Mouse (Mus musculus) liver, embryonic 14.5 days (tissue): ENCODE data around the gene Rpl31. TPM values are rescaled to one million over a fixed set of nuclear protein-coding genes. Genes with fewer than 3 reads are reported as not detected.

Source experiments
- ATAC-seq: fragments of 200-750 bp; cut with Nextera tagmentation; 2 replicates; pipeline ENCODE4 v1.8.0; 2017; ENCODE audit warnings: moderate number of reproducible peaks, mild to moderate bottlenecking, moderate library complexity; ENCODE audit not compliant: insufficient read depth
- DNase-seq, 3 experiments: peaks; one replicate each; pipeline ENCODE4 v3.0.0-alpha.2; 2012 to 2013; ENCODE audit warnings: low read depth in 3 of 3, low spot score in 3 of 3
- H3K27ac ChIP-seq: fragments of 300-500 bp; sonication (generic); 2 replicates; pipeline ENCODE4 v1.5.1; 2014; ENCODE audit warnings: moderate library complexity, mild to moderate bottlenecking, control low read depth, inconsistent platforms
- H3K27me3 ChIP-seq: fragments of 300-500 bp; sonication (generic); 2 replicates; pipeline ENCODE4 v1.6.1; 2014; ENCODE audit warnings: mild to moderate bottlenecking, low read length, moderate library complexity; ENCODE audit not compliant: control insufficient read depth, insufficient read depth
- H3K36me3 ChIP-seq: fragments of 300-500 bp; sonication (generic); replicated peaks from 2 replicates; pipeline ENCODE4 v1.6.1; 2014; ENCODE audit warnings: low read depth; ENCODE audit not compliant: control insufficient read depth, insufficient read depth
- H3K4me1 ChIP-seq, 2 experiments: fragments of 200-500 bp in 1 of 2; fragments of 300-500 bp in 1 of 2; sonication (generic) in 1 of 2; replicated peaks; 2 replicates each; pipeline ENCODE4 v1.6.1; 2012 to 2014; ENCODE audit warnings: antibody characterized with exemption in 1 of 2, inconsistent platforms in 1 of 2, low read length in 1 of 2; ENCODE audit not compliant: control insufficient read depth in 2 of 2, insufficient read depth in 2 of 2
- H3K4me2 ChIP-seq: fragments of 300-500 bp; sonication (generic); 2 replicates; pipeline ENCODE4 v1.6.1; 2014; ENCODE audit warnings: low read depth, mild to moderate bottlenecking, control low read depth, moderate library complexity
- H3K4me3 ChIP-seq, 2 experiments: fragments of 200-500 bp in 1 of 2; fragments of 300-500 bp in 1 of 2; sonication (generic) in 1 of 2; 2 replicates each; pipeline ENCODE4 v1.5.1; 2012 to 2014; ENCODE audit warnings: low read depth in 2 of 2, low read length in 2 of 2, mild to moderate bottlenecking in 2 of 2, control low read depth in 1 of 2, inconsistent platforms in 1 of 2, moderate library complexity in 1 of 2; ENCODE audit not compliant: insufficient read depth in 1 of 2
- H3K9ac ChIP-seq: fragments of 300-500 bp; sonication (generic); replicated peaks from 2 replicates; pipeline ENCODE4 v1.6.1; 2014; ENCODE audit warnings: mild to moderate bottlenecking, control low read depth, moderate library complexity
- H3K9me3 ChIP-seq: fragments of 300-500 bp; sonication (generic); 2 replicates; pipeline ENCODE4 v1.6.1; 2016; ENCODE audit warnings: low read length, mixed read lengths; ENCODE audit not compliant: control insufficient read depth
- CTCF ChIP-seq: IDR thresholded peaks from 2 replicates; pipeline ENCODE4 v1.5.1; 2016; ENCODE audit warnings: antibody characterized with exemption, low read depth, control low read depth
- EP300 ChIP-seq: IDR thresholded peaks from 2 replicates; pipeline ENCODE4 v1.6.1; 2016; ENCODE audit warnings: antibody characterized with exemption, low read depth
- WGBS: fragments of 180-500 bp; shearing (Covaris S2); extraction: QIAGEN DNeasy Blood & Tissue Kit; methylation state at CpG from one replicate; pipeline ENCODE4 v1.1.7; 2014; ENCODE audit not compliant: insufficient replicate concordance; 5-methylcytosine and 5-hydroxymethylcytosine counted together
- polyA plus RNA-seq, 2 experiments: library from polyadenylated mRNA; depleted of rRNA in 1 of 2; stranded (reverse) in 1 of 2; unstranded in 1 of 2; fragments of >200 nt; fragmentation: Nextera tagmentation in 1 of 2; extraction: Ambion mirVana in 1 of 2; gene quantifications; 2 replicates each; pipeline versions ENCODE4 v1.2.1 to v1.2.3; 2012 to 2014

Rpl31 gene
- polyA plus RNA-seq, 2 experiments = 573 to 947 TPM

- H3K9ac ChIP-seq = no peak overlapping the region
Measured at GRCm38 (mm10) chr1:39327546-39327945, 40.1 kb upstream of the Rpl31 start.

GRCm38 (mm10) chr1:39330857-39331594 is 36.6 kb upstream of the Rpl31 start:
- TF ChIP-seq EP300 = no peak
- no peak for TF ChIP-seq CTCF
- Histone ChIP-seq H3K27ac (no peak overlapping the region), H3K36me3 (no peaks in the 10 kb centered on the region), H3K9me3 (no peaks in the 10 kb centered on the region), H3K27me3 (no peaks in the 10 kb centered on the region), H3K4me1 (no peaks in the 10 kb centered on the region), H3K4me2 (no peak overlapping the region), H3K4me3 (no peak overlapping the region), H3K9ac (no peak overlapping the region)
- ATAC-seq (no peak), DNase-seq (no peak)
- 76% methylated on average over 7 of the region's 7 CpGs for WGBS

More at GRCm38 (mm10) chr1:39327546-39327945, 40.1 kb upstream of the Rpl31 start:
- Histone ChIP-seq H3K36me3 (no peaks in the 10 kb centered on the region), H3K4me2 (no peak overlapping the region), H3K4me1 (no peaks in the 10 kb centered on the region), H3K4me3 (no peak overlapping the region), H3K9me3 (no peaks in the 10 kb centered on the region), H3K27me3 (no peaks in the 10 kb centered on the region), H3K27ac (no peak overlapping the region)
- WGBS = 65% methylated on average over 7 of the region's 7 CpGs
- DNase-seq (no peak), ATAC-seq (no peak)
- TF ChIP-seq CTCF (no peak), EP300 (no peak)

GRCm38 (mm10) chr1:39332456-39332855 is 35.2 kb upstream of the Rpl31 start:
- Histone ChIP-seq H3K27me3 (no peaks in the 10 kb centered on the region), H3K27ac (no peak overlapping the region), H3K4me2 (no peak overlapping the region), H3K4me3 (no peak overlapping the region), H3K9ac (no peak overlapping the region), H3K9me3 (no peaks in the 10 kb centered on the region), H3K4me1 (no peaks in the 10 kb centered on the region), H3K36me3 (no peaks in the 10 kb centered on the region)
- no peak for DNase-seq
- no peak for ATAC-seq
- 54% methylated on average over 4 of the region's 4 CpGs for WGBS
- TF ChIP-seq CTCF (no peak), EP300 (no peak)

- Histone ChIP-seq H3K4me3 (no peak overlapping the region), H3K9me3 (no peaks in the 10 kb centered on the region), H3K4me1 (no peaks in the 10 kb centered on the region), H3K27ac (no peak overlapping the region), H3K27me3 (no peaks in the 10 kb centered on the region), H3K4me2 (no peak overlapping the region), H3K9ac (no peak overlapping the region), H3K36me3 (no peaks in the 10 kb centered on the region)
- ATAC-seq = no peak
- no peak for DNase-seq
- WGBS = 34% methylated on average over 15 of the region's 15 CpGs
- no peak for TF ChIP-seq EP300
- no peak for TF ChIP-seq CTCF
Measured at GRCm38 (mm10) chr1:39335561-39336196, 32.0 kb upstream of the Rpl31 start.

- Histone ChIP-seq H3K9me3 (no peaks in the 10 kb centered on the region), H3K36me3 (no peaks in the 10 kb centered on the region), H3K9ac (no peak overlapping the region), H3K27me3 (no peaks in the 10 kb centered on the region), H3K4me1 (no peaks in the 10 kb centered on the region), H3K4me3 (no peak overlapping the region), H3K4me2 (no peak overlapping the region), H3K27ac (no peak overlapping the region)
- TF ChIP-seq EP300 (no peak), CTCF (no peak)
- no peak for ATAC-seq
- no peak for DNase-seq
- WGBS = 59% methylated on average over 8 of the region's 8 CpGs
Measured at GRCm38 (mm10) chr1:39336788-39337187, 30.9 kb upstream of the Rpl31 start.
